Mouse (Mus musculus) adrenal gland (tissue): ENCODE results near the gene Slc9b2.

Experiments
- intact Hi-C: fragments of 180-260 bp; cut with DNase I; formaldehyde crosslinking; loops from one replicate; pipeline ENCODE4 v1.15.1; 2025
- long read RNA-seq, 2 experiments: library from polyadenylated mRNA; unstranded; transcript quantifications; one replicate each; pipeline ENCODE4 v2.0.0; 2020; ENCODE audit warnings: borderline replicate concordance in 1 of 2; ENCODE audit not compliant: insufficient replicate concordance in 1 of 2

Gene Slc9b2
- long read RNA-seq, experiment 1, full-length matches to known transcripts: 1 of 2 reads
- long read RNA-seq, experiment 1, partial matches to known transcripts: 1 of 2 reads
- long read RNA-seq, experiment 1, other reads (novel, unspliced or antisense): 0 of 2 reads
- long read RNA-seq, experiment 2, full-length matches to known transcripts: 1 of 2 reads
- long read RNA-seq, experiment 2, partial matches to known transcripts: 1 of 2 reads
- long read RNA-seq, experiment 2, other reads (novel, unspliced or antisense): 0 of 2 reads

GRCm38 (mm10) chr3:135307411-135308259 lies at the start of gene Slc9b2:
Gene Slc9b2, plus strand, starts transcription at chr3:135307700.
- intact Hi-C loops: no loop called here

GRCm38 (mm10) chr3:135258919-135259318 lies 48.6 kb upstream of the Slc9b2 start:
- intact Hi-C loops: no loop called here

GRCm38 (mm10) chr3:135260233-135260632 lies 47.3 kb upstream of the Slc9b2 start:
- intact Hi-C loops: no loop called here

- intact Hi-C loops: no loop called here
Observed at GRCm38 (mm10) chr3:135268616-135269015, 38.9 kb upstream of the Slc9b2 start.

- intact Hi-C loops: no loop called here
Observed at GRCm38 (mm10) chr3:135269391-135269990, 38.0 kb upstream of the Slc9b2 start.

- intact Hi-C loops: no loop called here
Observed at GRCm38 (mm10) chr3:135272627-135273026, 34.9 kb upstream of the Slc9b2 start.

GRCm38 (mm10) chr3:135273047-135273446 lies 34.5 kb upstream of the Slc9b2 start:
- intact Hi-C loops: no loop called here

GRCm38 (mm10) chr3:135280160-135280559 lies 27.3 kb upstream of the Slc9b2 start:
- intact Hi-C loops: loop anchor here (5.0 kb wide), 1 partner anchor 452 kb away; no protein-coding TSS in a partner anchor

GRCm38 (mm10) chr3:135280669-135281415 lies 26.7 kb upstream of the Slc9b2 start, which contains the start of gene Bdh2:
Gene Bdh2, plus strand, starts transcription at chr3:135281221.
- intact Hi-C loops: loop anchor here (5.0 kb wide), 1 partner anchor 451 kb away; no protein-coding TSS in a partner anchor

- intact Hi-C loops: loop anchor here (5.0 kb wide), 1 partner anchor 451 kb away; no protein-coding TSS in a partner anchor
Observed at GRCm38 (mm10) chr3:135281701-135282100, 25.8 kb upstream of the Slc9b2 start.

- intact Hi-C loops: no loop called here
Observed at GRCm38 (mm10) chr3:135285256-135285655, 22.2 kb upstream of the Slc9b2 start.

- intact Hi-C loops: no loop called here
Observed at GRCm38 (mm10) chr3:135285807-135286206, 21.7 kb upstream of the Slc9b2 start.

GRCm38 (mm10) chr3:135288138-135288750 lies 19.3 kb upstream of the Slc9b2 start:
- intact Hi-C loops: no loop called here

GRCm38 (mm10) chr3:135289148-135289547 lies 18.4 kb upstream of the Slc9b2 start:
- intact Hi-C loops: no loop called here

- intact Hi-C loops: loop anchor here (5.0 to 10.0 kb wide), 3 partner anchors 37 to 214 kb away; no protein-coding TSS in a partner anchor
Observed at GRCm38 (mm10) chr3:135290249-135290894, 17.1 kb upstream of the Slc9b2 start.

GRCm38 (mm10) chr3:135293703-135294102 lies 13.8 kb upstream of the Slc9b2 start:
- intact Hi-C loops: loop anchor here (5.0 to 10.0 kb wide), 3 partner anchors 34 to 211 kb away; no protein-coding TSS in a partner anchor

GRCm38 (mm10) chr3:135295559-135295958 lies 11.9 kb upstream of the Slc9b2 start:
- intact Hi-C loops: loop anchor here (10.0 kb wide), 1 partner anchor 209 kb away; no protein-coding TSS in a partner anchor

- intact Hi-C loops: loop anchor here (10.0 kb wide), 1 partner anchor 206 kb away; no protein-coding TSS in a partner anchor
Observed at GRCm38 (mm10) chr3:135298560-135298959, 8.9 kb upstream of the Slc9b2 start.

- intact Hi-C loops: no loop called here
Observed at GRCm38 (mm10) chr3:135300081-135300480, 7.4 kb upstream of the Slc9b2 start.

GRCm38 (mm10) chr3:135304060-135304459 lies 3.4 kb upstream of the Slc9b2 start:
- intact Hi-C loops: no loop called here
